Mouse (Mus musculus) right cerebral cortex, postnatal 36 days (tissue): Measurements from ENCODE around the gene Tbce.
"Not testable (repeated sequence)": the region's sequence is repeated elsewhere in the genome, so short reads cannot be mapped to it uniquely, and the experiment has no call there.

ENCODE experiments used
- DNase-seq, 2 experiments: peaks; one replicate each; pipeline ENCODE4 v3.0.0; 2022; ENCODE audit warnings: low spot score in 2 of 2, mixed read lengths in 1 of 2

Gene Tbce

GRCm38 (mm10) chr13:14039292-14039965 lies at the start of gene Tbce:
Gene Tbce, minus strand, starts transcription at chr13:14039638.
- peak; percentile 87 to 90 for DNase-seq

GRCm38 (mm10) chr13:14088669-14089068 lies 49.2 kb upstream of the Tbce start:
- DNase-seq: no peak

GRCm38 (mm10) chr13:14075326-14075725 lies 35.9 kb upstream of the Tbce start:
- DNase-seq: no peak

GRCm38 (mm10) chr13:14074371-14074770 lies 34.9 kb upstream of the Tbce start:
- DNase-seq: no peak

- no peak for DNase-seq
Measured at GRCm38 (mm10) chr13:14069291-14069690, 29.9 kb upstream of the Tbce start.

GRCm38 (mm10) chr13:14068035-14068434 lies 28.6 kb upstream of the Tbce start:
- DNase-seq: no peak

GRCm38 (mm10) chr13:14065701-14066100 lies 26.3 kb upstream of the Tbce start:
- DNase-seq: no peak

GRCm38 (mm10) chr13:14065028-14065380 lies 25.6 kb upstream of the Tbce start:
- DNase-seq: no peak

- DNase-seq: peak; percentile 14
Measured at GRCm38 (mm10) chr13:14064341-14065027, 25.0 kb upstream of the Tbce start.

- DNase-seq: no peak
Measured at GRCm38 (mm10) chr13:14063942-14064271, 24.5 kb upstream of the Tbce start.

GRCm38 (mm10) chr13:14063013-14063941 lies 23.8 kb upstream of the Tbce start, which contains the start of the genes Arid4b and Ggps1:
Gene Arid4b, plus strand, starts transcription at chr13:14063232.
Gene Ggps1, minus strand, starts transcription at chr13:14063488.
- peak; percentile 96 to 97 for DNase-seq

- DNase-seq: no peak
Measured at GRCm38 (mm10) chr13:14062209-14063012, 23.0 kb upstream of the Tbce start.

GRCm38 (mm10) chr13:14059582-14059981 lies 20.1 kb upstream of the Tbce start:
- no peak for DNase-seq

GRCm38 (mm10) chr13:14056801-14057200 lies 17.4 kb upstream of the Tbce start:
- no peak for DNase-seq

GRCm38 (mm10) chr13:14049878-14050277 lies 10.4 kb upstream of the Tbce start:
- no peak for DNase-seq

- no peak for DNase-seq
Measured at GRCm38 (mm10) chr13:14044521-14044920, 5.1 kb upstream of the Tbce start.

GRCm38 (mm10) chr13:14043851-14044250 lies 4.4 kb upstream of the Tbce start:
- no peak for DNase-seq

- no peak for DNase-seq
Measured at GRCm38 (mm10) chr13:14040186-14040585, 748 bp upstream of the Tbce start.

- no peak for DNase-seq
Measured at GRCm38 (mm10) chr13:14038911-14039291, 537 bp downstream of the Tbce start.

GRCm38 (mm10) chr13:14035875-14036630 lies 3.4 kb downstream of the Tbce start:
- DNase-seq: no peak

GRCm38 (mm10) chr13:14035352-14035751 lies 4.1 kb downstream of the Tbce start:
- not testable (repeated sequence) for DNase-seq
